Mouse (Mus musculus): ENCODE results near the gene Nqo1. TPM values are rescaled to one million over a fixed set of nuclear protein-coding genes. Genes with fewer than 3 reads are reported as not detected.

The Nqo1 gene
- polyA plus RNA-seq, 1 experiment from 2014 or later, result 16.5 TPM

DNA sequence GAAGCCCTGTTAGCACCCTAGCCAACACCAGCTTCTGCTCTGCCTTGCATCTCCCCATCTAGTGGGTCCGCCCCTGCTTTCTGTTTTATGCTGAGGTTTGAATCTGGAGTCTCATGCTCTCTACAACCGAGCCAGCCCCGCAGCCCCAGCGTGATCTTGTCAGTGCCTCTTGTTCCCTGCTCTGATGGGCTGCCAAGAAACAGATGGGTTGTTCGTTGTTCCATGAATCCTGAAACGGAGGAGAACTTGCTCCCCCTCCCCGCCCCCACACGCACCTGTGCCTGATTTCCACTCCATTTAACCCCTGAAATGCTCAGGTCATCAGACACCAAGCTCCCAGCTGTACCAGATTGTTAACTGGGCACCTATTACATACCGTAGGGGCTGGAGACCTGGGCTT, 3.5 kb downstream of the Nqo1 start:
- no peak for ATAC-seq
- H3K36me3 ChIP-seq, result no peaks in the 10 kb centered on the region
- no peak overlapping the region for H3K4me2 ChIP-seq
- H3K27me3 ChIP-seq (replicated peaks), result no peaks in the 10 kb centered on the region
- no peaks in the 10 kb centered on the region for H3K9me3 ChIP-seq (replicated peaks)
- no peak overlapping the region for H3K9ac ChIP-seq
- peaks cover 53% of the 10 kb centered on the region for H3K4me1 ChIP-seq
- no peak overlapping the region for H3K27ac ChIP-seq
- WGBS (ENCODE audit: insufficient replicate concordance), result 54% methylated on average over 9 of the region's 9 CpGs
- no peak overlapping the region for H3K4me3 ChIP-seq

DNA sequence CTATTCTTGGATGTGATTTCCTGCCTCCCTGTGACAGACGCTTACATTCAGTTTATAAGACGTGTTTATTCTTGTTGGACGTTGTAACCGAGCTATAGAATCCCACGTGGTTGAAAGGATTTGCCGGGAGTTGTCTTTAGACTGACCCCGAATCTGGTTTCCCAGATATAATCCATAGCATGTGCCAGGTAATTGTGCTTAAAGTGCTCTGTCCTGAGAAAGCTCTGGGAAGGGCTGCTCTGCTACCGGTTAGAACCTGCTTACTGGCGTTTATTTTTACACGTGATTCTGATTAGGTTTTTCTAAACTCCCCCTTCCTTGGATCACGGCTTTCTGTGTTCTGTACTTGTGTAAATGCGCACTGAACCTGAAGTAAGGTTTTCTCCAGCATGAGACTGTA, 5.3 kb downstream of the Nqo1 start:
- H3K4me1 ChIP-seq, result peaks cover 35% of the 10 kb centered on the region
- no peak overlapping the region for H3K4me2 ChIP-seq
- no peak overlapping the region for H3K27ac ChIP-seq
- no peaks in the 10 kb centered on the region for H3K27me3 ChIP-seq (replicated peaks)
- ATAC-seq, result no peak
- WGBS (ENCODE audit: insufficient replicate concordance), result 66% methylated on average over 12 of the region's 12 CpGs
- H3K9ac ChIP-seq, result no peak overlapping the region
- no peak overlapping the region for H3K4me3 ChIP-seq
- no peaks in the 10 kb centered on the region for H3K9me3 ChIP-seq (replicated peaks)
- no peaks in the 10 kb centered on the region for H3K36me3 ChIP-seq

DNA sequence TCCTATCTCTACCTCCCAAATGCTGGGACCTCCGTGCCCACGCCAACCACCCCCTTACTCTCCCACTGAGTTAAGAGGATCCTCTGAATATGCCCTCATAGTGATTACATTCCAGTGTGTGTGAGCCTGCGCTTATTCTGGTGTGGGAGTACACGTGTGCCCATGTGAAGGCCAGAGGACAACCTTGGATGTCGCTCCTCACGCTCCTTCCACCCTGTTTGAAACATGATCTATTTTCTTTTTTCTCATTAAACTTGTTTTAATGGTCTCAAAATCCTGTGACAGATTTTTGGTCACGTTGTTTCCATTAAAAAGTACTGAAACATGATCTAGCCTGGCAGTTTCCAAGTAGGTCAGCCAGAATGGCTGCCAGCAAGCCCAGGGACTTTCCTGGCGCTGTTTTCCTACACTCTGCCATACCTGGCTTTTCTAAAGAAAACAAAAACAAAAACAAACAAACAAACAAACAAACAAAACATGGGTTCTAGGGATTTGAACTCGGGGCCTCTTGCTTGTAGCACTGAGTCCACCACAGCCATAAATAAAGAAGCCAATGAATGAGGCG, 6.8 kb downstream of the Nqo1 start:
- no peak for ATAC-seq
- H3K4me1 ChIP-seq, result peaks cover 22% of the 10 kb centered on the region
- no peak overlapping the region for H3K9ac ChIP-seq
- H3K27me3 ChIP-seq (replicated peaks), result no peaks in the 10 kb centered on the region
- no peaks in the 10 kb centered on the region for H3K36me3 ChIP-seq
- H3K4me3 ChIP-seq, result no peak overlapping the region
- no peaks in the 10 kb centered on the region for H3K9me3 ChIP-seq (replicated peaks)
- 76% methylated on average over 10 of the region's 10 CpGs for WGBS (ENCODE audit: insufficient replicate concordance)
- H3K27ac ChIP-seq, result no peak overlapping the region
- no peak overlapping the region for H3K4me2 ChIP-seq

DNA sequence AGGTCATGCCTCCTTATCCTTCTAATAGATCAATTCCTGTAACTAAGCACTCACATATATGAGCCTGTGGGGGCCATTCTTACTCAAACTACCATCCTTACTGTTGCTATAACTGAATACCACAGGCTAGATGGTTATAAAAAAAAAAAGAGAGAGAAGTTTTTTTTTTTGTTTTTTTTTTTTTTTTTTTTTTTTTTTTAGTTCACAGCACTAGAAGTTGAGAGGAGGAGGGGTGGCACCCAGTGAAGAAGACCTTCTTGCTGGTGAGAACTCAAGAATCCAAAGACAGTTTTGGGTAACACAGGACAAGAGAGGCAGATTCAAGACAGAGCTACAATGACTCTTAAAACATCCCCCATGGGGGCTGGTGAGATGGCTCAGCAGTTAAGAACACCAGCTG, 7.6 kb downstream of the Nqo1 start:
- Histone ChIP-seq H3K4me2 (no peak overlapping the region), H3K4me3 (no peak overlapping the region), H3K36me3 (no peaks in the 10 kb centered on the region), H3K27ac (no peak overlapping the region), H3K9me3 (replicated peaks) (no peaks in the 10 kb centered on the region), H3K4me1 (peaks cover 19% of the 10 kb centered on the region), H3K9ac (no peak overlapping the region), H3K27me3 (replicated peaks) (no peaks in the 10 kb centered on the region)
- ATAC-seq, result no peak

DNA sequence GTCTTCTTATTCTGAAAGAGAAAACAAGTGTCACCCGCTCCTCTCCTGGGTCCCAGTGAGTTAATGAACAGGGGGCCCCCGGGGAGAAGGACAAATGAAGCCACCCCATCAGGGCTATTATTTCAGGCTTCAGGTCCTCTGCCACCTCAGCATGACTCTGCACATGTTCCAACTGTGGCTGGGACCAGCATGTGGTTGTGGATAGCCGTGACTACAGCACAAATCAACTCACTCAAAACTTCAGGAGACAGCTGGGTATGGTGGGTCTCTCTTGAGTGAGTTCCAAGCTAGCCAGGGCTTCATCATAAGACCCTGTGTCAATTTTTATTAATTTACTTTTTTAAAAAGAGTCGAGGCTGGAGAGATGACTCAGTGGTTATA, 11.9 kb downstream of the Nqo1 start:
- WGBS (ENCODE audit: insufficient replicate concordance), result 44% methylated on average over 4 of the region's 4 CpGs
- Histone ChIP-seq H3K9me3 (replicated peaks) (no peaks in the 10 kb centered on the region), H3K36me3 (no peaks in the 10 kb centered on the region), H3K9ac (no peak overlapping the region), H3K27me3 (replicated peaks) (no peaks in the 10 kb centered on the region), H3K27ac (no peak overlapping the region), H3K4me2 (no peak overlapping the region), H3K4me3 (no peak overlapping the region), H3K4me1 (peaks cover 11% of the 10 kb centered on the region)
- ATAC-seq, result no peak

DNA sequence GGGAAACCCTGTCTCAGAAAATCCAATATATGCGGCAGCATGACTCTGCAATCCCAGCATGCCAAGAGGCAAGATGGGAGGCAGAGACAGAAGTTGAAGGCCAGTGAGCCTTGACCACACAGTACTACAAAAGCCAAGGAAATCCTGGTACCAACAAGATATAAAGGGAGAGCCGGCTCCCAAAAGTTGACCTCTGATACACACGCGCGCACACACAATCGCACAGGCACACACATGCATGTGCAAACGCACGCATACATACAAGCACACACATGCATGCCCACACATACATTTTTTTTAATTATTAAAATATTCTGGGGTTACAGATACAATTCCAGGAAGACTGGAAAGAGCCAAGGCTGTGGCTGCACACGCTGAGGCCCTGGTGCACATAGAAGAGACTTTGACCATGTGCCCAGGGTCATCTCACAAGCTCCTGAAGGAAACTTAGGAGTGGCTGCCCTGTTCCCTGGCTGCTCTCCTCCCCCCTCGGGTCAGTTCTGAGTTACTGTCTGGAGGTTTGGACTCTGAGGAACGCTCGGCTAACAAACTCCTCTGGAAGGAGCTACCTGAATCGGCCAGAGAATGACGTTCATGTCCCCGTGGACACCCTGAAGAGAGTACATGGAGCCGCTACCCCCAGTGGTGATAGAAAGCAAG, 12.4 kb downstream of the Nqo1 start:
- Histone ChIP-seq H3K4me1 (peaks cover 15% of the 10 kb centered on the region), H3K4me3 (no peak overlapping the region), H3K4me2 (no peak overlapping the region), H3K36me3 (no peaks in the 10 kb centered on the region), H3K27ac (no peak overlapping the region), H3K27me3 (replicated peaks) (no peaks in the 10 kb centered on the region), H3K9ac (no peak overlapping the region), H3K9me3 (replicated peaks) (no peaks in the 10 kb centered on the region)
- no peak for ATAC-seq
- 86% methylated on average over 16 of the region's 16 CpGs for WGBS (ENCODE audit: insufficient replicate concordance)

DNA sequence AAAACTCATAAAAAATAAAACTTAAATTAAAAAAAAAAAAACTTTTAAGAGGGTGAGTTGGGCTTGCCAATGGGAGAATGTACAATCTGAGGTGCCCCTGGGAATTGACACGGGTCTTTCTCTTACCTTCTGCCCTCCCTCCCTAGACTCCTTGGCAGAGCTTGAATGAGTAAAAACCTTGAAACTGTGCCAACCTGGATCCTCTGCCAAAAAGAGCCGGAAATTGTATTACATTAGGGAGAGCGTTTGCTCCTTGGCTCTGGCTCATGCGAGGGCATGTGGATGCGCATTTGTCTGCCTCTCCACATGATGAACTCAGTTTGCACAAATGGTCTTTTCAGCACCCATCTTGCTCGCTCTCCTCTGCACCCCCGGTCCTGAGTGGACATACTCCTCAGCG, 13.4 kb downstream of the Nqo1 start:
- H3K27ac ChIP-seq, result no peak overlapping the region
- no peak overlapping the region for H3K4me2 ChIP-seq
- no peak for ATAC-seq
- peaks cover 15% of the 10 kb centered on the region for H3K4me1 ChIP-seq
- H3K9me3 ChIP-seq (replicated peaks), result no peaks in the 10 kb centered on the region
- no peak overlapping the region for H3K4me3 ChIP-seq
- no peak overlapping the region for H3K9ac ChIP-seq
- WGBS (ENCODE audit: insufficient replicate concordance), result 80% methylated on average over 8 of the region's 8 CpGs
- H3K36me3 ChIP-seq, result no peaks in the 10 kb centered on the region
- H3K27me3 ChIP-seq (replicated peaks), result no peaks in the 10 kb centered on the region

DNA sequence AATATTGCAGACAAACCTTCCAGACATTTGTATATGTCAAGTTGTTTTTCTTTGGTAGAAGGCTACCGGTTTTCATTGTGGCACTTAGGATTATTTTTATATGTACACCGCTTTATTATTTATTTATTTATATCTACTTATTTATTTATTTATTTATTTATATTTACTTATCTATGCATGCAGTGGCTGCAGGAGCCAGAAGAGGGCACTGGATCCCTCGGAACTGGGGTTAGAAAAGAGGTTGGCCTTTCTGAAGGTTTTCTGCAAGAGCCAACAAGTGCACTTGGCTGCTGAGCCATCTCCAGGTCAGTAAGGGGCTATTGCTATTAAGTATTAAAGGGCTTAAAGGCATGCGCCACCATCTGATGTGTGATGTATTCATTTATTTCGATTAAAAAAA, 15.1 kb downstream of the Nqo1 start:
- WGBS (ENCODE audit: insufficient replicate concordance), result 61% methylated on average over 5 of the region's 5 CpGs
- Histone ChIP-seq H3K4me1 (peaks cover 15% of the 10 kb centered on the region), H3K36me3 (no peaks in the 10 kb centered on the region), H3K9me3 (replicated peaks) (no peaks in the 10 kb centered on the region), H3K9ac (no peak overlapping the region), H3K27ac (no peak overlapping the region), H3K4me3 (no peak overlapping the region), H3K27me3 (replicated peaks) (no peaks in the 10 kb centered on the region), H3K4me2 (no peak overlapping the region)
- ATAC-seq, result no peak

DNA sequence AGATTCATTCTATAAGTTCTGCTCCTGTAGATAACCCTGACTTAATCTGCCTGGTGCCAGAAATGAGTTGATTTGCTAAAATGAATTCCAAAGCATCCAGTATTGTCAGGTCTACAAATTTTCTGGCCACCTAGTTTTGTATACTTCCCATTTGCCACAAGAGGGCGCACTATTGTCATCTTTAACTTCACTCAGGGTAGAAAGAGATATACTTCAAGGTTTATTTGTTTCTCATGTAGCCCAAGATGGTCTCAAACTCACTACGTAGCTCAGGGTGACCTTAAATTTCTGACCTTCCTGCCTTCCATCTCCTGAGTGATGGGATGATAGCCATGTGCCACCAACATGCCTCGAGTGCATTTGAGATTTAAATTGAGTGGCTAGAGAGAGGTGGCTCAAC, 16.4 kb downstream of the Nqo1 start:
- ATAC-seq, result peak; percentile 53
- H3K4me2 ChIP-seq, result no peak overlapping the region
- peaks cover 15% of the 10 kb centered on the region for H3K4me1 ChIP-seq
- no peak overlapping the region for H3K27ac ChIP-seq
- H3K36me3 ChIP-seq, result no peaks in the 10 kb centered on the region
- WGBS (ENCODE audit: insufficient replicate concordance), result 31% methylated on average over 3 of the region's 3 CpGs
- H3K4me3 ChIP-seq, result no peak overlapping the region
- H3K27me3 ChIP-seq (replicated peaks), result no peaks in the 10 kb centered on the region
- H3K9me3 ChIP-seq (replicated peaks), result no peaks in the 10 kb centered on the region
- no peak overlapping the region for H3K9ac ChIP-seq

DNA sequence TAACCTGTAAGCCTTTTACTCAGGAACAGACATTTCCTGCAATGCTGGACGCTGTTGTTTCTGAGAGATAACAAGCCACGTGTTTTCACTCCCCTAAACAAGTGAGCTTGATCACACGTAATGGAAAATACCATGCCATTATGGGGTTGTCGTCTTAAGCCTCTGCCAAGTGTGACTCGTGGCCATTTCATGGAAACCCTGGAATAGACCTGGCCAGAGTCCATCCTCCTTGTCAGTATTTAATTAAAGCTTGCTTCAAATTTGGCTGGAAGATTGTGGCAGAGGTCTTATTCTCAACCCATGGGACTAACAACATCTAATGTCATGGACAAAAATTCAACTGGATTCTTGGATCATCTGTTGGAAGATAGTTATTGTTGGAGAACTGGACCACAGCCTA, 16.8 kb downstream of the Nqo1 start:
- Histone ChIP-seq H3K4me2 (no peak overlapping the region), H3K4me3 (no peak overlapping the region), H3K9me3 (replicated peaks) (no peaks in the 10 kb centered on the region), H3K4me1 (peaks cover 13% of the 10 kb centered on the region), H3K9ac (no peak overlapping the region), H3K27ac (no peak overlapping the region), H3K27me3 (replicated peaks) (no peaks in the 10 kb centered on the region), H3K36me3 (no peaks in the 10 kb centered on the region)
- WGBS (ENCODE audit: insufficient replicate concordance), result 16% methylated on average over 5 of the region's 5 CpGs
- 0 out of 2 replicates have a peak, but pooled peaks have one; percentile 40 for ATAC-seq

DNA sequence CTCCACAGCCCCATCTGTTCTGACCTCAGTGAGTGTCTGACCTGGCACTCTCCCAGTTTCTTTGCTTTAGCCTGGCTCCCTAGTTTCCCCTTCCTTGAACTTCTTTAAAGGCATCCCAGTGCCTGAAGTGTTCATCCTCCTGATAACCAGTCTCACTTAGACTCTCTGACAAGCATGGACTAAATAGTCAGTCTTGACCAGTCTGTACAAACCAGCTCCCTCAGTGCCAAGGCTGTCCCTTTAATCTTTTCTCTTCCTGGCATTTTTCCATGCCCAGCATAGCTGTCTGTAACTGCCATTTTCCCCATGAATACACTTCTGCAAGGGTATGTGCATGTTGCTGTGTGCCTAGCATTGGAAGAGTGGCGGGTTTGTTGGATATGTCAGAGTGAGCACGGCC, 17.9 kb downstream of the Nqo1 start:
- H3K9ac ChIP-seq, result no peak overlapping the region
- H3K27ac ChIP-seq, result no peak overlapping the region
- no peak overlapping the region for H3K4me3 ChIP-seq
- peaks cover 9% of the 10 kb centered on the region for H3K4me1 ChIP-seq
- no peaks in the 10 kb centered on the region for H3K27me3 ChIP-seq (replicated peaks)
- no peak overlapping the region for H3K4me2 ChIP-seq
- no peak for ATAC-seq
- peaks cover 2% of the 10 kb centered on the region for H3K36me3 ChIP-seq
- 85% methylated on average over 2 of the region's 2 CpGs for WGBS (ENCODE audit: insufficient replicate concordance)
- H3K9me3 ChIP-seq (replicated peaks), result no peaks in the 10 kb centered on the region

DNA sequence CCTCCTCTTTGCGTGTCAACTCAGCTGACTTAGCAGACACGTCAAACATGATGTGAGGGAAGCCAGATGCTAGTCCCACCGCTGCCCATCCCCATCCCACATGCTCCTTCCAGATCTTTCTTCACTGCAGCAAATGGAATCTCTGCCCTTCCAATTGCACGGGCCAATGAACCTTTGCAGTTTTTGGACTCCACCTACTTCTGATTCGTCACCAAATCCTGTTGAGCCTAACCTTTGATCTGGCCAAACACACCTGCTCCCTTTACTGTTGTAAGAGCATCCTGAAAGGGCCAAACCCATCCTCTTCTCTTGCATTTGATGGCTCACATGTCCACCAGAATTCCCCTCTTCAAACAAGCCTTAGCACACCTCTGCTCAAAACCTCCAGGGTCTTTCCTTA, 18.4 kb downstream of the Nqo1 start:
- Histone ChIP-seq H3K27ac (no peak overlapping the region), H3K4me1 (peaks cover 9% of the 10 kb centered on the region), H3K9me3 (replicated peaks) (no peaks in the 10 kb centered on the region), H3K4me2 (no peak overlapping the region), H3K9ac (no peak overlapping the region), H3K27me3 (replicated peaks) (no peaks in the 10 kb centered on the region), H3K36me3 (peaks cover 5% of the 10 kb centered on the region), H3K4me3 (no peak overlapping the region)
- WGBS (ENCODE audit: insufficient replicate concordance), result 45% methylated on average over 5 of the region's 5 CpGs
- ATAC-seq, result no peak

DNA sequence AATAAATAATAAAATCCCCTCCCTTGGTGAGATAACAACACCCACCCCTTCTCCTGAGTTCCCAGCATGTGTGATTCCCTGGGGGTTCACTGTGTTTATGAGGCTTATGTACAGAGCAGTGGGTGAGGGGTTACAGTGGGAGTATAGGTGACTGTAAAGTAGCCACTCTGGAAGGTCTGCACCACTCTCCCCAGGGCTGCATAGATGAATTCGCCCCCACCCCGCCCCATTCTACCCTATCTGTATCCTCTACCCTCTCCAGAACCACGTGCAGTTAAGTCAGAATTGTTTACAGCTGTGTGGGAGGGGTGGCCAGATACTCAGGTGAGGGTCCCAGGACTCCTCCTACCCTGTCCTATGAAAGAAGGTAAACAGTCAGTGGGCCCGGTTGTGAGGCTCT, 20.1 kb downstream of the Nqo1 start:
- Histone ChIP-seq H3K9me3 (replicated peaks) (no peaks in the 10 kb centered on the region), H3K4me3 (no peak overlapping the region), H3K4me1 (peaks cover 9% of the 10 kb centered on the region), H3K27ac (no peak overlapping the region), H3K36me3 (peaks cover 9% of the 10 kb centered on the region), H3K4me2 (no peak overlapping the region), H3K9ac (no peak overlapping the region), H3K27me3 (replicated peaks) (no peaks in the 10 kb centered on the region)
- ATAC-seq, result no peak
- WGBS (ENCODE audit: insufficient replicate concordance), result 56% methylated on average over 4 of the region's 4 CpGs
